ENCODE assay signal across 21 mouse cellular contexts in the genomic region with DNA sequence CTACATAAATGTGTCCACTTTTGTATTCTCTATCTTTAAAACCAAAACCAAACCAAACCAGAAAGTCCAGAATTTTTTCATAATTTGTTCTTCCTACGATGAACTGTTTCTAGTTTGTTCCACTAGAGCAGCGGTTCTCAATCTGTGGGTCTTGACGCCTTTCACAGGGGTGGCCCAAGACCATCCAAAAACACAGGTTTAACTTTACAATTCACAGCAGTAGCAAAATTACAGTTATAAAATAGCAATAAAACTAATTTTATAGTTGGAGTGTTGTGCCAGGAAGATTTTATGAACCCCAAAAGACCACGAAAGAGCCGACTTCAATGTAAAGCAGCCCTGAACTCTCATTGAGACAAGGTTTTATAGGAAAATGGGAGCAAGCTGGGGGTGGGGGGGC. TPM values are rescaled to one million over a fixed set of nuclear protein-coding genes. Genes with fewer than 3 reads are reported as not detected.
DNase-seq lines count a peak whose midpoint lies in the region; ATAC-seq and TF ChIP-seq lines count a peak whose summit lies in the region.
"Had no signal": no experiment of that assay in that cellular context is flagged by ENCODE, and none has a peak within 500 bp of the region (broad histone marks: within the 10 kb centered on the region; RNA-seq: fewer than 3 reads in every experiment).

No protein-coding gene starts in this region.

- no peak overlapping the region for H3K9ac ChIP-seq in limb, embryonic 12.5 days (replicated peaks)
- H3K9ac ChIP-seq in limb, embryonic 13.5 days, result no peak overlapping the region
- no peak overlapping the region for H3K9ac ChIP-seq in limb, embryonic 14.5 days (ENCODE audit: low read depth, low read length, severe bottlenecking)
- H3K9ac ChIP-seq in forebrain, embryonic 12.5 days, result no peak overlapping the region

- ATAC-seq in limb, embryonic 12.5 days (ENCODE audit: insufficient number of reproducible peaks, insufficient read depth, low FRiP score, low TSS enrichment, low read depth), result peak; percentile 66; the same call in 1 of the 2 replicates
- peak; percentile 57; the same call in 1 of the 2 replicates for ATAC-seq in limb, embryonic 13.5 days (ENCODE audit: low FRiP score, low read depth)
- no peak for ATAC-seq in limb, embryonic 14.5 days (ENCODE audit: low FRiP score, low read depth)
- ATAC-seq in forebrain, embryonic 12.5 days (ENCODE audit: low FRiP score), result no peak
- ATAC-seq: activated CD4-positive, CD25-positive, alpha-beta regulatory T cell, adult 4 months; Patski had no signal

- H3K9me3 ChIP-seq in limb, embryonic 12.5 days, result no peaks in the 10 kb centered on the region; the same call in 1 of the 2 replicates
- no peaks in the 10 kb centered on the region; the same call in 1 of the 2 replicates for H3K9me3 ChIP-seq in limb, embryonic 10.5 days (replicated peaks)
- H3K9me3 ChIP-seq in limb, embryonic 13.5 days, result peaks cover 12% of the 10 kb centered on the region; the same call in 1 of the 2 replicates
- peaks cover 3% of the 10 kb centered on the region; the same call in 1 of the 2 replicates for H3K9me3 ChIP-seq in limb, embryonic 14.5 days (ENCODE audit: control insufficient read depth, low read length)
- 0 out of 2 replicates have a peak, but pooled peaks cover 4% of the 10 kb centered on the region for H3K9me3 ChIP-seq in forebrain, embryonic 12.5 days

- TF ChIP-seq POLR2A in limb, embryonic 14.5 days (IDR thresholded peaks at IDR 0.05; ENCODE audit: borderline replicate concordance, extremely low read depth, insufficient read depth, insufficient read length), result no peak

- no peak overlapping the region for H3K27ac ChIP-seq in limb, embryonic 12.5 days
- no peak overlapping the region for H3K27ac ChIP-seq in limb, embryonic 10.5 days
- H3K27ac ChIP-seq in limb, embryonic 13.5 days, result no peak overlapping the region
- no peak overlapping the region for H3K27ac ChIP-seq in limb, embryonic 14.5 days (replicated peaks; ENCODE audit: low read depth, low read length)
- H3K27ac ChIP-seq in forebrain, embryonic 12.5 days, result no peak overlapping the region

- no peak overlapping the region for H3K4me3 ChIP-seq in limb, embryonic 12.5 days (replicated peaks)
- no peak overlapping the region for H3K4me3 ChIP-seq in limb, embryonic 10.5 days
- no peak overlapping the region for H3K4me3 ChIP-seq in limb, embryonic 13.5 days
- H3K4me3 ChIP-seq in limb, embryonic 14.5 days (replicated peaks; ENCODE audit: low read length), result no peak overlapping the region
- no peak overlapping the region for H3K4me3 ChIP-seq in forebrain, embryonic 12.5 days (replicated peaks)

- H3K27me3 ChIP-seq in limb, embryonic 12.5 days, result peaks cover 52% of the 10 kb centered on the region
- H3K27me3 ChIP-seq in limb, embryonic 10.5 days (ENCODE audit: low read depth, poor library complexity, severe bottlenecking), result no peaks in the 10 kb centered on the region
- peaks cover 85% of the 10 kb centered on the region for H3K27me3 ChIP-seq in limb, embryonic 13.5 days
- peaks cover 53% of the 10 kb centered on the region for H3K27me3 ChIP-seq in limb, embryonic 14.5 days (ENCODE audit: control insufficient read depth, insufficient read depth, low read length)
- H3K27me3 ChIP-seq in forebrain, embryonic 12.5 days, result no peaks in the 10 kb centered on the region
- H3K27me3 ChIP-seq: CH12.LX, Patski had no signal

- peaks cover 12% of the 10 kb centered on the region; the same call in 1 of the 2 replicates for H3K36me3 ChIP-seq in limb, embryonic 12.5 days
- peaks cover 5% of the 10 kb centered on the region; the same call in 1 of the 2 replicates for H3K36me3 ChIP-seq in limb, embryonic 10.5 days
- H3K36me3 ChIP-seq in limb, embryonic 13.5 days, result peaks cover 9% of the 10 kb centered on the region
- peaks cover 17% of the 10 kb centered on the region; the same call in 1 of the 2 replicates for H3K36me3 ChIP-seq in limb, embryonic 14.5 days (ENCODE audit: control insufficient read depth, insufficient read depth, low read length)
- H3K36me3 ChIP-seq in forebrain, embryonic 12.5 days (replicated peaks), result peaks cover 17% of the 10 kb centered on the region

- H3K4me2 ChIP-seq in limb, embryonic 12.5 days, result no peak overlapping the region
- no peak overlapping the region for H3K4me2 ChIP-seq in limb, embryonic 13.5 days (replicated peaks)
- no peak overlapping the region for H3K4me2 ChIP-seq in limb, embryonic 14.5 days (replicated peaks; ENCODE audit: low read depth, low read length, severe bottlenecking)
- no peak overlapping the region for H3K4me2 ChIP-seq in forebrain, embryonic 12.5 days

- no peak for DNase-seq in limb, embryonic 10.5 days (ENCODE audit: low spot score)
- DNase-seq in limb, embryonic 14.5 days (ENCODE audit: low spot score), result peak; percentile 40
- DNase-seq in adrenal gland, adult 2 months, result no peak
- DNase-seq: adrenal gland, adult 8-10 months; adrenal gland, postnatal 10 days; adrenal gland, postnatal 14 days; adrenal gland, postnatal 25 days; adrenal gland, postnatal 36 days; B cell, adult 2 months; cerebellum, adult 11 months; cerebellum, adult 11-12 months; cerebellum, adult 18-20 months; cerebellum, adult 2 months had no signal

- WGBS in limb, embryonic 12.5 days, result 54% methylated on average over 5 of the region's 5 CpGs
- 93% methylated on average over 5 of the region's 5 CpGs for WGBS in limb, embryonic 10.5 days
- WGBS in limb, embryonic 13.5 days, result 44% methylated on average over 5 of the region's 5 CpGs
- 35% methylated on average over 5 of the region's 5 CpGs for whole genome bisulfite sequencing in limb, embryonic 14.5 days
- WGBS in forebrain, embryonic 12.5 days, result 96% methylated on average over 5 of the region's 5 CpGs

- 0 out of 2 replicates have a peak, but pooled peaks cover 4% of the 10 kb centered on the region for H3K4me1 ChIP-seq in limb, embryonic 12.5 days (replicated peaks)
- no peaks in the 10 kb centered on the region for H3K4me1 ChIP-seq in limb, embryonic 10.5 days
- peaks cover 5% of the 10 kb centered on the region; the same call in 1 of the 2 replicates for H3K4me1 ChIP-seq in limb, embryonic 13.5 days
- no peaks in the 10 kb centered on the region; the same call in 1 of the 2 replicates for H3K4me1 ChIP-seq in limb, embryonic 14.5 days (ENCODE audit: control insufficient read depth, insufficient read depth, low read length)
- H3K4me1 ChIP-seq in forebrain, embryonic 12.5 days, result no peaks in the 10 kb centered on the region

RNA-seq across cellular contexts. Expression of a gene that starts 16.5 kb away (rescaled TPM):
- polyA plus RNA-seq in limb, embryonic 12.5 days (2016; fragmentation: Nextera tagmentation; extraction: Ambion mirVana), result 4.6 and 5.5 TPM in 2 replicates
- 0.13 TPM in 1 of 2 replicates, not detected in the other for polyA plus RNA-seq in limb, embryonic 10.5 days (2016; fragmentation: Nextera tagmentation; extraction: Ambion mirVana)
- 7.6 and 7.8 TPM in 2 replicates for polyA plus RNA-seq in limb, embryonic 13.5 days (2015; fragmentation: Nextera tagmentation; extraction: Ambion mirVana)
- polyA plus RNA-seq in limb, embryonic 14.5 days (2012; rRNA removed), result 6.6 and 11.9 TPM in 2 replicates
- 9.4 and 12.2 TPM in 2 replicates for polyA plus RNA-seq in limb, embryonic 14.5 days (2014; fragmentation: Nextera tagmentation; extraction: Ambion mirVana)
- 0.19 TPM in 1 of 2 replicates, not detected in the other for polyA plus RNA-seq in forebrain, embryonic 12.5 days (2016; fragmentation: Nextera tagmentation; extraction: Ambion mirVana)
- not detected for total RNA-seq in adrenal gland, adult 2 months (2021)
- polyA plus RNA-seq in adrenal gland, adult 2 months (2012; rRNA removed), result not detected in 2 replicates
- total RNA-seq: adrenal gland, postnatal 14 days; adrenal gland, postnatal 25 days; adrenal gland, postnatal 36 days; CH12.LX; MEL had no signal
- polyA plus RNA-seq: activated CD4-positive, CD25-positive, alpha-beta regulatory T cell, adult 4 months; G1E; Patski had no signal

RNA-seq across cellular contexts. Expression of a gene that starts 25.6 kb away (rescaled TPM):
- polyA plus RNA-seq in limb, embryonic 12.5 days (2016; fragmentation: Nextera tagmentation; extraction: Ambion mirVana), result 45.0 and 47.7 TPM in 2 replicates
- 24.0 and 27.5 TPM in 2 replicates for polyA plus RNA-seq in limb, embryonic 10.5 days (2016; fragmentation: Nextera tagmentation; extraction: Ambion mirVana)
- 71.4 and 71.5 TPM in 2 replicates for polyA plus RNA-seq in limb, embryonic 13.5 days (2015; fragmentation: Nextera tagmentation; extraction: Ambion mirVana)
- 79.8 and 81.3 TPM in 2 replicates for polyA plus RNA-seq in limb, embryonic 14.5 days (2012; rRNA removed)
- polyA plus RNA-seq in limb, embryonic 14.5 days (2014; fragmentation: Nextera tagmentation; extraction: Ambion mirVana), result 48.6 and 49.1 TPM in 2 replicates
- polyA plus RNA-seq in forebrain, embryonic 12.5 days (2016; fragmentation: Nextera tagmentation; extraction: Ambion mirVana), result 61.4 and 65.3 TPM in 2 replicates
- total RNA-seq in adrenal gland, adult 2 months (2021), result 100 to 1,000 TPM; 115 to 146 TPM
- 40.7 and 47.9 TPM in 2 replicates for polyA plus RNA-seq in adrenal gland, adult 2 months (2012; rRNA removed)

RNA-seq across cellular contexts. Expression of a gene that starts 30.6 kb away (rescaled TPM):
- polyA plus RNA-seq in limb, embryonic 12.5 days (2016; fragmentation: Nextera tagmentation; extraction: Ambion mirVana), result 96.6 and 99.4 TPM in 2 replicates
- polyA plus RNA-seq in limb, embryonic 10.5 days (2016; fragmentation: Nextera tagmentation; extraction: Ambion mirVana), result 85.0 and 96.2 TPM in 2 replicates
- 85.3 and 90.1 TPM in 2 replicates for polyA plus RNA-seq in limb, embryonic 13.5 days (2015; fragmentation: Nextera tagmentation; extraction: Ambion mirVana)
- polyA plus RNA-seq in limb, embryonic 14.5 days (2012; rRNA removed), result 70.4 and 81.1 TPM in 2 replicates
- polyA plus RNA-seq in limb, embryonic 14.5 days (2014; fragmentation: Nextera tagmentation; extraction: Ambion mirVana), result 76.2 and 77.6 TPM in 2 replicates
- 94.7 and 95.1 TPM in 2 replicates for polyA plus RNA-seq in forebrain, embryonic 12.5 days (2016; fragmentation: Nextera tagmentation; extraction: Ambion mirVana)
- total RNA-seq in adrenal gland, adult 2 months (2021), result 10 to 100 TPM; 60.0 to 66.6 TPM
- polyA plus RNA-seq in adrenal gland, adult 2 months (2012; rRNA removed), result 3.4 and 3.7 TPM in 2 replicates

RNA-seq across cellular contexts. Expression of a gene that starts 57.2 kb away (rescaled TPM):
- 32.0 and 38.3 TPM in 2 replicates for polyA plus RNA-seq in limb, embryonic 12.5 days (2016; fragmentation: Nextera tagmentation; extraction: Ambion mirVana)
- 20.9 and 27.8 TPM in 2 replicates for polyA plus RNA-seq in limb, embryonic 10.5 days (2016; fragmentation: Nextera tagmentation; extraction: Ambion mirVana)
- 41.1 and 45.8 TPM in 2 replicates for polyA plus RNA-seq in limb, embryonic 13.5 days (2015; fragmentation: Nextera tagmentation; extraction: Ambion mirVana)
- polyA plus RNA-seq in limb, embryonic 14.5 days (2012; rRNA removed), result 3.8 and 6.2 TPM in 2 replicates
- 34.8 and 35.3 TPM in 2 replicates for polyA plus RNA-seq in limb, embryonic 14.5 days (2014; fragmentation: Nextera tagmentation; extraction: Ambion mirVana)
- 30.5 and 33.5 TPM in 2 replicates for polyA plus RNA-seq in forebrain, embryonic 12.5 days (2016; fragmentation: Nextera tagmentation; extraction: Ambion mirVana)
- total RNA-seq in adrenal gland, adult 2 months (2021), result 10 to 100 TPM; 49.3 to 61.8 TPM
- 1.9 and 2.4 TPM in 2 replicates for polyA plus RNA-seq in adrenal gland, adult 2 months (2012; rRNA removed)

Comparison
In these comparisons a context has a peak if more than half of its experiments do, and no peak if none do; other contexts are left out.
1. ATAC-seq: peak in limb, embryonic 12.5 days (single experiment) and limb, embryonic 13.5 days (single experiment); none in limb, embryonic 14.5 days (single experiment) and forebrain, embryonic 12.5 days (single experiment).
2. RNA of a gene that starts 30.6 kb away (polyA plus RNA-seq): 96.6 to 99.4 TPM in limb, embryonic 12.5 days, 85.0 to 96.2 TPM in limb, embryonic 10.5 days, 94.7 to 95.1 TPM in forebrain, embryonic 12.5 days, 85.3 to 90.1 TPM in limb, embryonic 13.5 days and 70.4 to 81.1 TPM in limb, embryonic 14.5 days; 3.4 to 3.7 TPM in adrenal gland, adult 2 months; every median in the first group is over 10 times any median in the second.